Mouse (Mus musculus) adrenal gland, postnatal 4 days (tissue): Measurements from ENCODE around the gene Grip1. TPM values are rescaled to one million over a fixed set of nuclear protein-coding genes. Genes with fewer than 3 reads are reported as not detected.

Source experiments
- DNase-seq, 2 experiments: peaks; one replicate each; pipeline ENCODE4 v3.0.0; 2021 to 2022; ENCODE audit warnings: low spot score in 2 of 2, mixed read lengths in 2 of 2
- total RNA-seq, 2 experiments: library from RNA; stranded (reverse); gene quantifications; 2 replicates each; pipeline ENCODE4 v1.2.3; 2021

Gene Grip1
- total RNA-seq, 2 experiments from 2014 or later = 4.1 TPM

GRCm38 (mm10) chr10:119556346-119556745, 102.7 kb downstream of the Grip1 start:
- no peak for DNase-seq

- no peak for DNase-seq
Observed at GRCm38 (mm10) chr10:119558432-119558831, 104.8 kb downstream of the Grip1 start.

GRCm38 (mm10) chr10:119564862-119565261, 111.2 kb downstream of the Grip1 start:
- DNase-seq = no peak

- no peak for DNase-seq
Observed at GRCm38 (mm10) chr10:119573134-119573533, 119.5 kb downstream of the Grip1 start.

- DNase-seq = no peak
Observed at GRCm38 (mm10) chr10:119575780-119576179, 122.2 kb downstream of the Grip1 start.

GRCm38 (mm10) chr10:119580024-119580423, 126.4 kb downstream of the Grip1 start:
- no peak for DNase-seq

- DNase-seq = no peak
Observed at GRCm38 (mm10) chr10:119584666-119585065, 131.0 kb downstream of the Grip1 start.

GRCm38 (mm10) chr10:119586976-119587375, 133.3 kb downstream of the Grip1 start:
- no peak for DNase-seq

- no peak for DNase-seq
Observed at GRCm38 (mm10) chr10:119596822-119597221, 143.2 kb downstream of the Grip1 start.

- no peak for DNase-seq
Observed at GRCm38 (mm10) chr10:119607501-119607900, 153.9 kb downstream of the Grip1 start.

- no peak for DNase-seq
Observed at GRCm38 (mm10) chr10:119608998-119609397, 155.4 kb downstream of the Grip1 start.

- no peak for DNase-seq
Observed at GRCm38 (mm10) chr10:119610279-119610895, 156.8 kb downstream of the Grip1 start.

GRCm38 (mm10) chr10:119612034-119612433, 158.4 kb downstream of the Grip1 start:
- no peak for DNase-seq

GRCm38 (mm10) chr10:119614726-119615125, 161.1 kb downstream of the Grip1 start:
- DNase-seq = no peak

GRCm38 (mm10) chr10:119615240-119615885, 161.7 kb downstream of the Grip1 start:
- peak; percentile 56 to 72 for DNase-seq

- DNase-seq = no peak
Observed at GRCm38 (mm10) chr10:119616078-119616477, 162.4 kb downstream of the Grip1 start.

GRCm38 (mm10) chr10:119628656-119629055, 175.0 kb downstream of the Grip1 start:
- DNase-seq = no peak

GRCm38 (mm10) chr10:119630401-119630800, 176.8 kb downstream of the Grip1 start:
- DNase-seq = no peak

- no peak for DNase-seq
Observed at GRCm38 (mm10) chr10:119631966-119632365, 178.3 kb downstream of the Grip1 start.

GRCm38 (mm10) chr10:119634544-119634943, 180.9 kb downstream of the Grip1 start:
- no peak for DNase-seq

GRCm38 (mm10) chr10:119640534-119640933, 186.9 kb downstream of the Grip1 start:
- no peak for DNase-seq

GRCm38 (mm10) chr10:119641011-119641410, 187.4 kb downstream of the Grip1 start:
- no peak for DNase-seq

- DNase-seq = no peak
Observed at GRCm38 (mm10) chr10:119644289-119644688, 190.7 kb downstream of the Grip1 start.
